Mouse (Mus musculus) erythroblast, embryonic 14.5 days (primary cell): ENCODE measurements at regions not wholly inside any gene's neighbourhood (a gene's known extent, or its start where the extent isn't known, plus 50 kb on each side); places are given as distances from the start of the nearest gene placed in this dataset.

Experiments used
- GATA1 ChIP-seq: IDR thresholded peaks from 2 replicates; pipeline ENCODE4 v1.6.1; 2012; ENCODE audit warnings: low read length, inconsistent platforms, mixed read lengths
- TAL1 ChIP-seq: IDR thresholded peaks from 3 replicates; pipeline ENCODE4 v1.6.1; 2012; ENCODE audit warnings: low read length, inconsistent platforms, mixed read lengths

- no peak for TF ChIP-seq GATA1
- TF ChIP-seq TAL1: no peak
Observed at GRCm38 (mm10) chr8:101662874-101663273, 1122.6 kb downstream of the Cdh11 start.
